Mouse (Mus musculus) olfactory bulb, adult 2 months (tissue): Measurements from ENCODE around the gene Gm49361.

ENCODE experiments used
- CTCF ChIP-seq: fragments of 200-500 bp; IDR thresholded peaks from 2 replicates; pipeline ENCODE4 v1.5.1; 2012; ENCODE audit warnings: low read depth, mild to moderate bottlenecking, low read length, moderate library complexity; ENCODE audit not compliant: insufficient read depth
- POLR2A ChIP-seq: fragments of 200-500 bp; IDR thresholded peaks from 2 replicates; pipeline ENCODE4 v1.6.1; 2012; ENCODE audit warnings: mild to moderate bottlenecking, low read depth, low read length, moderate library complexity; ENCODE audit not compliant: insufficient read depth

DNA sequence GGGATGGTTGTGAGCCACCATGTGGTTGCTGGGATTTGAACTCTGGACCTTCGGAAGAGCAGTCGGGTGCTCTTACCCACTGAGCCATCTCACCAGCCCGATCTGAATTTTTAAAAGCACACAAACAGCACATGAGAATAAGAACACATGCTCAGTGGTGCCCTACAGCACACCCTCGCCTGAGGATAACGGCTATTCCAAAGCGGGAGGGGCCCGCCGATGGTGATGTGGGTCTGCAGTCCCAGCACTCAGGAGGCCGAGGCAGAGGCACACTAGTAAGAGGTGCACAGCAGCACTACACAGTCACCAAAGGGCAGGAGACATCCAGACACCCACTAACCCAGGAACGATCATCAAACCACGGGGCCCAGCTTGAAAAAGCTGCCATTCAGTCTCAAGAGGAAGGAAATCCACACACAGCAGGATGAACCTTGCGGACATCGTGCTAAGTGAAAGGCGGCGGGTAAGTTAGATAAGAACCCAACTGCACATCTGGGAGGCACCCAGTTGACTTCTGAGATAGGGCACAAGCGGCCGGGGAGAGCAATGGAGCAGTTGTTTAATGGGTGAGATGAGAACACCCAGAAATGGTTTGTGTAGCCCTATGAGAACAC lies 53.3 kb downstream of the Gm49361 start:
- TF ChIP-seq CTCF: no peak
- no peak for TF ChIP-seq POLR2A
